Mouse (Mus musculus): Measurements from ENCODE around the gene Arhgef10l. TPM values are rescaled to one million over a fixed set of nuclear protein-coding genes. Genes with fewer than 3 reads are reported as not detected.
A peak's percentile ranks its signal among the peaks of the same experiment; 100 is the strongest.

The Arhgef10l gene
- total RNA-seq (2021): 10 to 100 TPM; 17.5 to 25.7 TPM
- long read RNA-seq, experiment 1, partial matches to known transcripts: 13 of 14 reads
- long read RNA-seq, experiment 1, other reads (novel, unspliced or antisense): 1 of 14 reads
- long read RNA-seq, experiment 2, full-length matches to known transcripts: 4 of 17 reads
- long read RNA-seq, experiment 2, partial matches to known transcripts: 8 of 17 reads
- long read RNA-seq, experiment 2, other reads (novel, unspliced or antisense): 5 of 17 reads

- DNase-seq: peak; percentile 70
Observed at GRCm38 (mm10) chr4:140665760-140666159, at the start of gene Arhgef10l. Gene Arhgef10l (minus strand): TSS chr4:140666012.

DNA sequence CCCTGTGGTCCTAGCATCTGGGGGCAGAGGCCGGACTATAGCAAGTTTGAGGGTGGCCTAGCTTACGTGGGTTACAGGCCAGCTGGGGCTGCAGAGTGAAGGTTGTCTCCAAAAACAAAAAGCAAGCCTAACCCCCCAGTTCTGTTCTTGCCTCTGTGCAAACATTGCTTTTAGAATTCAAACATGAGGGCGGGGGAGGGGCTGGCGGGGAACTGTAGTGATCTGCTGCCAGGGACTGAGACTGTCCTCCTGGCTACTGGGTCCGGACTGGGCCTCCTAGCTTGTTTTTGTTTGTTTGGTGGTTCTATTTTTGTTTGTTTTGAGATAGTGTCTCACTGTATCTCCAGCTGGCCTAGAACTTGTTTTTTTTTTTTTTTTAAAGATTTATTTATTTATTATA is 48.8 kb upstream of the Arhgef10l start:
- no peak for DNase-seq

DNA sequence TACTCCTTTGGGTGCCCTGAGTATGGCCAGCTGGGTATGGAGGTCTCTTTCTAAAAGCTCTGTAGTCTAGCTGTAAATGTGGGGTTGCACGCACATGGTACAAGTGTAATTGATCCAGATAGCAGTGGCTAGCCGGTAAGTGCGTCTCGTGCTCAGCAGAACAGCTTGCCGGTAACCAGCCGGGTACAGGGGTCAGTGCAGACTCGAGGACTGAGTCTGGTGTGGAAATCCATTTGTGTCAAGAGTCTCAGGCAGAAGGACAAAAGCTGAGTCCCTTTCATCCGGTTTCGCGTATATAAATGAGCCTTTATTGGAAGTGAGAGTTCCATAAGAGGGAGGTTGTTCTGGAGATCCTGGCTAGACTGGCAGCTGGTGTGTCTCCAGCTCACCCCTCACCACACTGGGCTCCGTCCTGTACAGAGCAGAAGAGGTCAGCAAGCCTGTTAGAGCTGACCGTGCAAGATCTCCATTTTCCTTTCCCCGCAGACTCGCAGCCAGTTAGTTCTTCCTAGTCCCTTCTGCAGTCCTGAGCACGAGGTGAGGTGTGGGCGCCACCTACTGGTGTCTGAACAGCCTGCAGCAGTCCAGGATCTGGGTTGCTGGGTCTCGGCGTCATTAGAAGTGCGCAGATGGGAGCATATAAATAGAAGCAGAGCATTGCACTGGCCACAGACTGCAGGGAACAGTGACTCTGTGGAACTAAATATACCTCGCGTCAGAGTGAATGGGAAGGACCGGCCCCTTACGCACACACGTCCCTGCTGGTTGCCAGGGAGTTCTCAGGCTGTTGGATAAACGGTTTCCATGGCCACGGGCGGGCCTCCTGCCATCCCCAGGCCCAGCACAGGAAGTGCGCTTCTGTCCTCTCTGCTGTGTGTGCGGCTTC is 47.9 kb upstream of the Arhgef10l start:
- DNase-seq: peak; percentile 94

GRCm38 (mm10) chr4:140711360-140711759 is 45.5 kb upstream of the Arhgef10l start:
- peak; percentile 64 for DNase-seq

DNA sequence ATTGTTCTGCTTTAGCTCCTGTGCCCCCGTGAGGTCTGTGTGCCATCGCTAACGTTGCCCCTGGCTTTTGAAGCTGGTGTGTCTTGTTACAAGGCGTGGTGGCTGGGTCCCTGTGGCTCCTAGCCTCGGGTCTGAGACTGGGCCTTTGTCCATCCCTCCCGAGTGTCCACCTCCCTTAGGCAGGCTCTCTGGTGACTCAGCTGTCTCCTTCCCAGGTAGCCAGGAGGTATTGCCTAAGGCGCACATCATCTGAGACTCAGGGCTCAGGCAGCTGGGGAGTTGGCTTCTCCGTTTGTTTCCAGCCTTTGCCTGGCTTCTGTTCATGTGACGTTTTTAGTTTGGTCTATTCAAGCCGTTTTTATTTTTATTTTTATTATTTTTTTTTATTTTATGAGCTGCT is 45.0 kb upstream of the Arhgef10l start:
- no peak for DNase-seq

DNA sequence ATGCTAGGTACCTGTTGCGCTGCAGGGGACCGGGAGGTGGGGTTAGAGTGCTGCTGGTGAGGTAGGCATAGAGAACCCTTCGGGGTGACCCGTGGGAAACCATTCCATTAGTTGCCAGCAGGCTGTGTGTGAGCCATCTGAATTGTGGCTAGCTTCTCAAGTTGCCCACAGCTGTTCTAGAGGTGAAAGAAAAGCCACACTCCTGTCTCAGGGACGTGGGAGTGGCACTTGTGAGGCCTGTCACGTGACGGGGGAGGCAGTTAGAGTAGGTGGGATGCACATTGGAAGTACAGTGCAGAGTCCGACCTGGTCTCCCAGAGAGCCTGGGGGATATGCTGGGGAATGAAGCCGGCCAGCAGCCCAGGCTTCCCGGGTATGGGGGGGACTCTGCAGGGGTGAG is 43.8 kb upstream of the Arhgef10l start:
- DNase-seq: no peak

GRCm38 (mm10) chr4:140709111-140709510 is 43.3 kb upstream of the Arhgef10l start:
- no peak for DNase-seq

GRCm38 (mm10) chr4:140708297-140708927 is 42.6 kb upstream of the Arhgef10l start:
- DNase-seq: no peak

DNA sequence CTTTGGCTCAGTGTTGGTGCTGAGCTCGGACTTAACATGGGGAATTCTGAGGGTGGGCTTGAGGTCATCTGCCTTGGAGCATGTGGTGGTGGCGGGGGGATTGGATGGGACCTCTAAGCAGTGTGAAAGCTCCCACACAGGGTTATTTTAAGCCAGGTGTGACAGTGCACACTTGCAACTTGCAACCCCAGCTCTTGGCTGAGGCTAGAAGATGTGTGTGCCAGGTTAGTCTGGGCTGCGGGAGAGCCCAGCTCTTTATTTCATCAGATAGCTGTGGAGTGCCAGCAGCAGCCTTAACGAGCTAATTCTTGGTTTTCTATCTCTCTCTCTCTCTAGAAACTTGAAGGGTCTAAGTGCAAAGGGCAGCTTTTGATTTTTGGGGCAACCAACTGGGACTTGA is 41.8 kb upstream of the Arhgef10l start:
- no peak for DNase-seq

- DNase-seq: peak; percentile 44
Observed at GRCm38 (mm10) chr4:140704166-140704565, 38.4 kb upstream of the Arhgef10l start.

GRCm38 (mm10) chr4:140703636-140704035 is 37.8 kb upstream of the Arhgef10l start:
- DNase-seq: no peak

- DNase-seq: peak; percentile 94
Observed at GRCm38 (mm10) chr4:140702611-140703327, 37.0 kb upstream of the Arhgef10l start.

DNA sequence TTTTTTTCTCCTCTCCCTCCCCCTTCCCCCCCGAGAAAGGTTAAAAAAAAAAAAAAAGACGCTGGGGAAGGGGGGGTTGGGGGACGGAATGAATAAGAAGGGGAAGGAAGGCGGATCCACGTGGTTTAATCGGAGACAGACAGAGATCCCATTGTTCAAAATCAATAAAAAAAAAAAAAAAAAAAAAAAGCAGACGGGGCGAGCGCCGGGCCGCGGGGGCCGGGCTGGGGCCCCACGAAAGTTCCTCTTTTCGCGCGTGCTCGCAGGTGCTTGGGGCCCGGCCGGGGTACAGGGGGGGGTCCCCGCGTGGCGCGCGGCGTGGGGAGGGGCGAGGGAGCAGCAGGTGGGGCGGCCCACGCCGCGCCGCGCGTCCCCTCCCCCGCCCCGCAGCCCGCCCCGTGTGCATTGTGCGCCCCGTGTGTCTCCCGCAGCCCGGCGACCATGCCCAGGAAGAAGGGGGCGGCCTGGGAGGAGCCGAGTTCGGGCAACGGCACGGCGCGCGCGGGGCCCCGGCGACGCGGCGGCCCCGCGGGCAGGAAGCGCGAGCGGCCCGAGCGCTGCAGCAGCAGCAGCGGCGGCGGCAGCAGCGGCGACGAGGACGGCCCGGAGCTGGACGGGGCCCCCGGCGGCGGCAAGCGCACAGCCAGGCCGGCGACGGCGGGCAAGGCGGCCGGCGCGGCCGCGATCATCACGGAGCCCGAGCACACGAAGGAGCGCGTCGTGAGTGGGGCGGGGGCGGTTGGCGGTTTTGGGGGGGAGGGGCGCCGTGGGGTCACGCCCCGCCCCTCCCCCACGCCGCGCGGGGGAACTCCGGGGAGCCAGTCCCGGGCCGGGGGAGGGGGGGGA is 36.1 kb upstream of the Arhgef10l start:
- DNase-seq: peak; percentile 53

- peak; percentile 92 for DNase-seq
Observed at GRCm38 (mm10) chr4:140701049-140701715, 35.4 kb upstream of the Arhgef10l start.

DNA sequence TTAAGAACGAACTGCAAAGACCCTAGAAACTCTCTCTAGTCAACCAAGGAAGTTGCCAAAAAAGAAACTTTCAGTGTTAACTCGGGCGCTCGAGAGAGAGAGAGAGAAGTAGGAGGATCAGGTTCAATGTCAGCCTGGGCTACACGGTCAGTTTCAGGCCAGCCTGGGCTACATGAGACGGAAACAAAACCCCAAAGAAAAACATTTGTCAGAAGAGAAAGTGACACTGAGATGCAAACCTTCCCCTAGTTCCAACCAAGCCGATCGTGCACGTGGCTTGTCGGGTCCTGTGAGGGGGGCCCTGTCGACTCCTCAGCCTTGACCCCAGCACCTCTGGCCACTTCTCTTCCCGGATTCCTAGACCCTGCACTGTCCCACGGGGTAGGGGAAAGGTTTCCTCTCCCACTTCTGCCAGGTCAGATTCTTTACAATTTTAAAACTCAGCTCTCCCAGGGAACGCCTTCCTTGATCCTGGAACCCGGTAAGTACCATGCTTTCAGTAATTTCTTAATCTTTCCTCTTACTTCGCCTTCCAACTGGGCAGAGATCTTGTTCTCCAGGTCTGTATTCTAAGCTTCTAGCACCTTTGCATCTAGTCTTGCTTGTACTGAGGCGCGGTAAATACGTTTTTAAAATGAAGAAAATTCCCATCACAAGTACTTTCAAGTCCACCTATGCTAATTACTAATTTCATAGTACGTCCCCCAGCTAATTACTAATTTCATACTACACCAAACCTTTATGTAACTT is 34.6 kb upstream of the Arhgef10l start, which contains the start of gene Rcc2:
Gene Rcc2 (plus strand): TSS at position 273 of the 750 bp plus-strand sequence.
- DNase-seq: no peak

GRCm38 (mm10) chr4:140699441-140700127 is 33.8 kb upstream of the Arhgef10l start:
- DNase-seq: peak; percentile 82

- DNase-seq: no peak
Observed at GRCm38 (mm10) chr4:140695675-140696585, 30.1 kb upstream of the Arhgef10l start.

DNA sequence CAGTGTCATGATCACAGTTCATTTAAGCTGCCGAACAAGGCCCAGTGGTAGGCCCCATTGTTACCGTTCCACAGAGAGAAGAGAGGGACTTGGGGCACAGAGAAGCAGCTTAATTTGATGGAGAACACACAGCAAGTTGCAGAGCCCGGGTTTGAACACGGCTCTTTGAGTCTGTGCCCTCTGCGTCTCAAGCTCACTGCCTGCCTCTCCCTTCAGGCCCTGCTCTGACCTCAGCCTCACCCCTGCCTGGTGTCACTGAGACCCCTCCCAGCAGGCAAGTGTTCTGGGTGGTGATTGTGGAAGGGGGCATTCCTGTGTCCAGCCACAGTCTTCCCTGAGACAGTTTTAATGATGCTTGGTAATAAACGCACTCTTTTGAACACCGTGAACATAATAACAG is 29.3 kb upstream of the Arhgef10l start:
- no peak for DNase-seq

All from adrenal gland, postnatal 10 days (tissue).